Mouse (Mus musculus) embryonic facial prominence, embryonic 10.5 days (tissue): ENCODE results near the gene Kif16b. TPM values are rescaled to one million over a fixed set of nuclear protein-coding genes. Genes with fewer than 3 reads are reported as not detected.

Experiments used
- DNase-seq: peaks from one replicate; pipeline ENCODE4 v3.0.0-alpha.2; 2017; ENCODE audit warnings: low spot score
- H3K27ac ChIP-seq: fragments of 300-500 bp; sonication (generic); replicated peaks from 2 replicates; pipeline ENCODE4 v1.5.1; 2016; ENCODE audit warnings: mild to moderate bottlenecking
- H3K27me3 ChIP-seq: fragments of 300-500 bp; sonication (generic); replicated peaks from 2 replicates; pipeline ENCODE4 v1.6.1; 2016; ENCODE audit warnings: low read depth, mild to moderate bottlenecking; ENCODE audit not compliant: poor library complexity, severe bottlenecking
- H3K36me3 ChIP-seq: fragments of 300-500 bp; sonication (generic); replicated peaks from 2 replicates; pipeline ENCODE4 v1.6.1; 2016; ENCODE audit warnings: mild to moderate bottlenecking, moderate library complexity
- H3K4me1 ChIP-seq: fragments of 300-500 bp; sonication (generic); 2 replicates; pipeline ENCODE4 v1.6.1; 2016
- H3K4me3 ChIP-seq: fragments of 300-500 bp; sonication (generic); 2 replicates; pipeline ENCODE4 v1.5.1; 2016; ENCODE audit warnings: mild to moderate bottlenecking, moderate library complexity
- H3K9me3 ChIP-seq: fragments of 300-500 bp; sonication (generic); 2 replicates; pipeline ENCODE4 v1.6.1; 2016; ENCODE audit warnings: mild to moderate bottlenecking
- WGBS: fragments of 180-500 bp; shearing (Covaris S2); methylation state at CpG from one replicate; pipeline ENCODE4 v1.1.7; 2016; 5-methylcytosine and 5-hydroxymethylcytosine counted together
- polyA plus RNA-seq: library from polyadenylated mRNA; unstranded; fragments of >200 nt; fragmentation: Nextera tagmentation; extraction: Ambion mirVana; gene quantifications from 2 replicates; pipeline ENCODE4 v1.2.1, GENCODE M21; 2016

Gene Kif16b
- polyA plus RNA-seq, 1 experiment from 2014 or later = 8.9 TPM

GRCm38 (mm10) chr2:142759192-142759591 lies 142.1 kb downstream of the Kif16b start:
- no peaks in the 10 kb centered on the region for H3K36me3 ChIP-seq
- no peaks in the 10 kb centered on the region for H3K9me3 ChIP-seq
- DNase-seq = no peak
- no peaks in the 10 kb centered on the region for H3K4me1 ChIP-seq
- 91% methylated on average over 4 of the region's 4 CpGs for WGBS
- no peak overlapping the region for H3K4me3 ChIP-seq
- no peak overlapping the region for H3K27ac ChIP-seq
- H3K27me3 ChIP-seq = no peaks in the 10 kb centered on the region

GRCm38 (mm10) chr2:142758091-142758765 lies 143.1 kb downstream of the Kif16b start:
- Histone ChIP-seq H3K27me3 (no peaks in the 10 kb centered on the region), H3K4me1 (no peaks in the 10 kb centered on the region), H3K9me3 (no peaks in the 10 kb centered on the region), H3K4me3 (no peak overlapping the region), H3K27ac (no peak overlapping the region), H3K36me3 (no peaks in the 10 kb centered on the region)
- 85% methylated on average over 3 of the region's 3 CpGs for WGBS
- no peak for DNase-seq

GRCm38 (mm10) chr2:142739338-142739737 lies 162.0 kb downstream of the Kif16b start:
- 83% methylated on average over 2 of the region's 2 CpGs for WGBS

GRCm38 (mm10) chr2:142738488-142738887 lies 162.8 kb downstream of the Kif16b start:
- DNase-seq = no peak
- Histone ChIP-seq H3K36me3 (no peaks in the 10 kb centered on the region; the same call in 1 of the 2 replicates), H3K4me1 (no peaks in the 10 kb centered on the region), H3K4me3 (no peak overlapping the region), H3K9me3 (no peaks in the 10 kb centered on the region), H3K27me3 (no peaks in the 10 kb centered on the region), H3K27ac (no peak overlapping the region)
- 88% methylated on average over 2 of the region's 2 CpGs for WGBS

More at GRCm38 (mm10) chr2:142739338-142739737, 162.0 kb downstream of the Kif16b start:
- no peaks in the 10 kb centered on the region; the same call in 1 of the 2 replicates for H3K36me3 ChIP-seq
- no peaks in the 10 kb centered on the region for H3K9me3 ChIP-seq
- H3K27me3 ChIP-seq = no peaks in the 10 kb centered on the region
- H3K4me1 ChIP-seq = no peaks in the 10 kb centered on the region
- no peak overlapping the region for H3K4me3 ChIP-seq
- DNase-seq = no peak
- no peak overlapping the region for H3K27ac ChIP-seq

- Histone ChIP-seq H3K36me3 (no peaks in the 10 kb centered on the region; the same call in 1 of the 2 replicates), H3K9me3 (no peaks in the 10 kb centered on the region), H3K4me1 (no peaks in the 10 kb centered on the region), H3K27ac (no peak overlapping the region), H3K27me3 (no peaks in the 10 kb centered on the region), H3K4me3 (no peak overlapping the region)
- WGBS = 92% methylated on average over 3 of the region's 3 CpGs
- DNase-seq = no peak
These were observed 165.6 kb downstream of the Kif16b start for GRCm38 (mm10) chr2:142735691-142736090.

- no peaks in the 10 kb centered on the region for H3K36me3 ChIP-seq
- no peaks in the 10 kb centered on the region for H3K27me3 ChIP-seq
- no peaks in the 10 kb centered on the region for H3K9me3 ChIP-seq
- no peak overlapping the region for H3K27ac ChIP-seq
- 97% methylated on average over 2 of the region's 2 CpGs for WGBS
- DNase-seq = no peak
- no peaks in the 10 kb centered on the region for H3K4me1 ChIP-seq
- H3K4me3 ChIP-seq = no peak overlapping the region
These were observed 167.3 kb downstream of the Kif16b start for GRCm38 (mm10) chr2:142734046-142734445.

- Histone ChIP-seq H3K27me3 (no peaks in the 10 kb centered on the region), H3K27ac (no peak overlapping the region), H3K4me3 (no peak overlapping the region), H3K36me3 (no peaks in the 10 kb centered on the region), H3K9me3 (no peaks in the 10 kb centered on the region), H3K4me1 (no peaks in the 10 kb centered on the region)
- no peak for DNase-seq
- WGBS = 90% methylated on average over 4 of the region's 4 CpGs
These were observed 169.0 kb downstream of the Kif16b start for GRCm38 (mm10) chr2:142732370-142732769.

- H3K4me3 ChIP-seq = no peak overlapping the region
- H3K27ac ChIP-seq = no peak overlapping the region
- no peaks in the 10 kb centered on the region for H3K36me3 ChIP-seq
- H3K9me3 ChIP-seq = no peaks in the 10 kb centered on the region
- no peaks in the 10 kb centered on the region for H3K4me1 ChIP-seq
- no peak for DNase-seq
- WGBS = 66% methylated on average over 1 of the region's 1 CpGs
- H3K27me3 ChIP-seq = no peaks in the 10 kb centered on the region
These were observed 169.6 kb downstream of the Kif16b start for GRCm38 (mm10) chr2:142731778-142732092.

GRCm38 (mm10) chr2:142731016-142731777 lies 170.1 kb downstream of the Kif16b start:
- H3K27ac ChIP-seq = no peak overlapping the region
- no peak for DNase-seq
- H3K4me3 ChIP-seq = no peak overlapping the region
- WGBS = 87% methylated on average over 10 of the region's 10 CpGs
- H3K9me3 ChIP-seq = no peaks in the 10 kb centered on the region
- no peaks in the 10 kb centered on the region for H3K36me3 ChIP-seq
- H3K4me1 ChIP-seq = no peaks in the 10 kb centered on the region
- no peaks in the 10 kb centered on the region for H3K27me3 ChIP-seq

GRCm38 (mm10) chr2:142724215-142725001 lies 176.9 kb downstream of the Kif16b start:
- WGBS = 84% methylated on average over 7 of the region's 7 CpGs
- Histone ChIP-seq H3K36me3 (no peaks in the 10 kb centered on the region), H3K4me3 (no peak overlapping the region), H3K9me3 (no peaks in the 10 kb centered on the region), H3K27ac (no peak overlapping the region), H3K27me3 (no peaks in the 10 kb centered on the region), H3K4me1 (no peaks in the 10 kb centered on the region)
- no peak for DNase-seq

GRCm38 (mm10) chr2:142720174-142720573 lies 181.2 kb downstream of the Kif16b start:
- Histone ChIP-seq H3K27ac (no peak overlapping the region), H3K4me3 (no peak overlapping the region), H3K9me3 (no peaks in the 10 kb centered on the region), H3K36me3 (no peaks in the 10 kb centered on the region), H3K4me1 (peaks cover 10% of the 10 kb centered on the region; the same call in 1 of the 2 replicates), H3K27me3 (no peaks in the 10 kb centered on the region)
- no peak for DNase-seq
- WGBS = 78% methylated on average over 2 of the region's 2 CpGs

- no peaks in the 10 kb centered on the region for H3K27me3 ChIP-seq
- H3K4me3 ChIP-seq = no peak overlapping the region
- no peak for DNase-seq
- H3K27ac ChIP-seq = no peak overlapping the region
- H3K9me3 ChIP-seq = no peaks in the 10 kb centered on the region
- peaks cover 10% of the 10 kb centered on the region; the same call in 1 of the 2 replicates for H3K4me1 ChIP-seq
- H3K36me3 ChIP-seq = no peaks in the 10 kb centered on the region
These were observed 182.3 kb downstream of the Kif16b start for GRCm38 (mm10) chr2:142718998-142719397.
